Mouse (Mus musculus): ENCODE measurements at regions not wholly inside any gene's neighbourhood (a gene's known extent, or its start where the extent isn't known, plus 50 kb on each side); places are given as distances from the start of the nearest gene placed in this dataset.

- TF ChIP-seq POLR2A (IDR thresholded peaks at IDR 0.05; ENCODE audit: low read depth, low read length) = no peak
- no peak for TF ChIP-seq CTCF (IDR thresholded peaks at IDR 0.05; ENCODE audit: extremely low read depth, insufficient read depth, insufficient read length, insufficient replicate concordance)
Observed at GRCm38 (mm10) chr1:120846146-120846545, 243.9 kb downstream of the En1 start.
